Mouse (Mus musculus): ENCODE data around the gene Dleu7.

DNA sequence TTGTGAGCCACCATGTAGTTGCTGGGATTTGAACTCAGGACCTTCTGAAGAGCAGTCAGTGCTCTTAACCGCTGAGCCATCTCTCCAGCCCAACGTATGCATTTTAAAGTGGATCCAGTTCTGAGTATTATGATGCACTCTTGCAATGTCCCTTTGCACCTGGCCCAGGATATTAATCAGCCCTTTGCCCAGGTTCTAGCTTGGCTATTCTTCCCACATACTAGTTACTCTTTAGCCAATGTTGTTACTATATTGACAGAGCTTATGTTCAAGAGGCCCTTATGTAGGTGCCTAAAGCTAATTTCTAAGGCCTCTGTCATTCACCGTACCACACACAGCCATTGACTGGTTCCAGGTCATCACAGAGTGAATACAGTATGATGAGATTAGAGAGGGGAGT, 4.1 kb downstream of the Dleu7 start:
- TF ChIP-seq CTCF (IDR thresholded peaks at IDR 0.05; ENCODE audit: low read depth), result no peak
- TF ChIP-seq EP300 (optimal IDR thresholded peaks at IDR 0.05), result no peak

All from stomach, postnatal 0 days (tissue).